Mouse (Mus musculus): ENCODE data around the gene Brpf1.

The Brpf1 gene

DNA sequence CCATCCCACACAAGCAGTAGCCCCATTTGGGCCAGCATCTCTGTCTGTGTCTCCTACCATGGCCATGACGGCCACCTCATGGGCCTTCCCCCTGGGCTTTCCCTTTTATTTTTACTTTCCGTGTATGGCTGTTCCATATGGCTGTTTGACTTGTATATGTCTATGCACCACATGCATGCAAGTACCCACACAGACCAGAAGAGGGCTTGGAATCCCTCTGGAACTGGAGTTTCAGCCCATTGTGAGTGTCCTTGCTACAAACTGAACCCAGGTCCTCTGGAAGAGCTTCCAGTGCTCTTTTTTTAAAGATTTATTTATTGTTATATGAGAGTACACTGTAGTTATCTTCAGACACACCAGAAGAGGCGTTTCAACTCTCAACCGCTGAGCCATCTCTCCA is 54.5 kb downstream of the Brpf1 start:
- DNase-seq (ENCODE audit: low spot score): no peak

DNA sequence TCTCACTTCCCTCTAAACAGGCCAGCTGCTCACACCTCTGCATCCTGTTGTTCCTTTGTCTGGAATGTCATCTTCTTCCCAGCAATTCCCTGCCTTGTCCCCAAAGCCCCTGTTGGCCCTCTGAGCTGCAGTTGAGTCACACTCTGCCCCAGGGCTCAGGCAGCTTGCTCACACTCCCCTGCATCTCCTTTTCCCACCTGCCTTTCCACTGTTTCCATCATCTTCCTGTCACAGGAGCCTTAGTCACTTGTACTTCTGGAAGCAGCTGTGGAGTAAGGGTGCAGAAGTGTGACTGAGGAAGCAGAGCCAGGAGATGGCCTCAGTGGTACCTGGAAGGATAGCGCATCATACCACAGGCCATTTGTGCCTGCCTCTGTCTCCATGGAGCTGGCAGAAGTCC is 55.3 kb downstream of the Brpf1 start:
- DNase-seq (ENCODE audit: low spot score): no peak

DNA sequence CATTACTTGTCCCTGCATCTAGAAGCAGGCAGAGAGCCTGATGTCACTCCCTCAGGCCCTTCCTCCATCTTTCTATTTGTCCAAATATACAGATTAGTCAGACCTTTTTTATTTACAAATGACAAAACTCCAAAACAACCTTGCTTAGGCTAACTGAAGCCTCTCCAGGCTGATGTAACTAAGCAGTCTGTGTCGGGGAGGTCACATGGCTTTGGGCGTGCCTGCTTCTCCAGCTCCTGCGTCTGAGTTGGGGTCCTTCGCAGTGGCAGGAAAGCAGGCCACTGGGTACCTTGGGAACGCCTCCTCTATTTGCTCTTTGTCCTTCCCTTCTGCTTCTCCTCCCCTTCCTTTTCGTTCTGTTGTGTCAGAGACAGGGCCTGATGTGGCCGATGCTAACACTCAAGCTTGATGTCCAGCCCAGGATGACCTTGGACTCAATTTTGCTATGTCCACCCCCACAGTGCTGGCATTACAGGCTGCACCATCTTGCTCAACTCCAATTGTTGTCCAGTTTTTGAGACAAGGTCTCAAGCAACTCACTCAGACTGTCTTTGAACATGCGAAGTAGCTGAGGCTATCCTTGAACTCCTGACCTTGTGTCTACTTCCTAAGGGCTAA is 57.7 kb downstream of the Brpf1 start:
- no peak for DNase-seq (ENCODE audit: low spot score)

DNA sequence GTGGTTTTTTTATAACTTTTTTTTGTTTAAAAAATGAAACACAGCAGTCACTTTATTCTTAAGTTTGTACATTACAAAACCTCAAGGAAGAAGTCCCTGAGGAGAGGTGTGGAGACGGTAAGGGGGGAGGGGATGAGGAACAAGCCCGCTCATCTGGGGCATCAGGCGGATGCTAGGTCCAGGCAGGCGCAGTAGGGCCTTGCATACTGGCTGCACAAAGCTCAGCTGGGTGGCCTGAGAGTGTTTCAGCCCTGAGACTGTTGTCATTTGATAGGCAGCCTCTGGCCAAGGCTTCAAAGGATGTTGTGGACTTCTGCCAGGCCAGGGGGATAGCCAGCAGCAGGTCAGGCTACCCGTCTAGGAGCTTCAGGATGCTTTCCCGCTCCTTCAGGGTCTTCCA is 59.7 kb downstream of the Brpf1 start:
- DNase-seq (ENCODE audit: low spot score): no peak

DNA sequence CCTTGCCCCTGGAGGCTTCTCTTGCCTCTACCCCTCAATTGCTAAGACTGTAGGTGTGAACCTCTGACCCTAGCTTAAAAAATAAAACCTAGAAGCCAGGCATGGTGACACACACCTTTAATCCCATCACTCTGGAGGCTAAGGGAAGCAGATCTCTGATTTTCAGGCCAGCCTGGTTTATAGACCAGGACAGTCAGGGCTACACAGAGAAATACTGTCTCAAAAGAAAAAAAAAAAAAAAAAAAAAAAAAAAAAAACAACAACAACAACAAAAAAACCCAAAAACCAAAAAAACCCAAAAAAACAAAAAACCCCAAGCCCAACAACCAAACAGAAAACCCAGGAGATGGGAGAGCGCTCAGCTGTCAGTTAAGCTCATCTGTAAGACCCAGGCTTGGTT is 60.6 kb downstream of the Brpf1 start:
- no peak for DNase-seq (ENCODE audit: low spot score)

DNA sequence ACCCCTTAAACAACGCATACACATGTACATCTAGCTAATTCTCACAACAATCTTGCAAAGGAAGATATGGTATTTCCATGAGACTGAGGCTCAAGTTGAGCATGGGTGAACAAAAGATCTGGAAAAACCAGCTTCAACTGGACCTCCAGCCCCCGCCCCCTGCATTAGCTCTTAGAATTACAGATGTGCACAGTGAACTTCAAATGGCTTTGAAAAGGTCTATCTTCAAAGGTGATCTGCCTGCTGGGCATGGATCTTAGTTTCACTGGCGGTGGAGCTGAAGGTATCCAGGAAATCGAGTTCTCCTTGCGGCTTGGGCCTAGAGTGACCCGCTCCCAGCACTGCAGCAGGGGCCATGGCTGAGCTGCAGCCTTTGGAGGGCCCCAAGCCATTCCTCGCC is 61.2 kb downstream of the Brpf1 start:
- no peak for DNase-seq (ENCODE audit: low spot score)

DNA sequence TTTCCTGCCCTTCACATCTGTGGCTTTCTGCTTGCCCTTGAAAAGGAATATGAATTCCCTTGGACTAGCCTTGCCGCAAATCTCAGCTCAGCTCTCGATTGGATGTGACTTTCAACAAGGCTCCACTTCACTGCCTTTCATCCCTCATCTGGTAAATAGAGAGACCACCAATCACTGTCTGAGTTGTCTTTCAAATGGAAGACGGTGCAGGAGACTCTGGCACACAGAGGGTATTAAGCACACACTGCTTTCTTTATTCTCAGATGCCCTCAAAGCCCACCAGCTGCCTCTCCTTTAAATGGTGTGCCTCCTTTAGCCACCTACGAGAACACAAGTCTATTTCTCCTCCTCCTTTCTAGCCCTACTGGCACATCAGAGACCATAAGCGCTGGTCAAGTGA is 61.6 kb downstream of the Brpf1 start:
- no peak for DNase-seq (ENCODE audit: low spot score)

DNA sequence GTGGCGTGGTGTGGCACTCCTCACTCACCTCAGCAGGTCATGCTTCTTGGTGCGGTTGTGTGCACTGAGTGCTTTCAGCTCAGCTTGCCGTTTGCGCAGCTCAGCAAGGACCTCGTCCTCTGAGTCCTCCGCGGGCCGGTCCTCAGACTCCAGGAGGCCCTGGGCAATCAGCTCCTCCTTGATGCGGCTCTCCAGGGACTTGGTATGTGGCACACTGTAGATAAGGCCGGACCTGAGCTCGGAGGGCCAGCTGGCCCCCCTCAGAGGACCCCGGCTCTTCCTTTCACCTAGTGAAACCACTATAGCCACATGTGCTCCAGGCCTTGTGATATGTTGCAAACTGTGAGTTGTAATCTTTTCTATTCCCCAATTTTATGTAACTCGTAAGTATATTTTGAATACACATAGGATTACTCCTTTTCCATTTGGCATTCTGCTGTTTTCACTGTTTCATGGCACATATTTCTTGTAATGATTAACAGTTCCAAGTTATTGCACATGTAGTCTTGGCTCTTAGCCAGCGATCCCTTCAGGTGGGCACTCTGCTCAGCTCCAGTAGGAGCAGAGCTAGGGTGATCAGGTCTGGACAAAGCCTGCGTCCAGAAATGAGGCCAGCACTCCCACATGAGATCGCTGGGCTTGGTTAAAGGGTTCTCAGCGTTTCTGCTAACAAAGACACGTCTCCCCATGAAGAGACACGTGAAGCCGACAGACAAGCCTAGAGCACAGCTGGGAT is 63.4 kb downstream of the Brpf1 start:
- DNase-seq (ENCODE audit: low spot score): no peak

DNA sequence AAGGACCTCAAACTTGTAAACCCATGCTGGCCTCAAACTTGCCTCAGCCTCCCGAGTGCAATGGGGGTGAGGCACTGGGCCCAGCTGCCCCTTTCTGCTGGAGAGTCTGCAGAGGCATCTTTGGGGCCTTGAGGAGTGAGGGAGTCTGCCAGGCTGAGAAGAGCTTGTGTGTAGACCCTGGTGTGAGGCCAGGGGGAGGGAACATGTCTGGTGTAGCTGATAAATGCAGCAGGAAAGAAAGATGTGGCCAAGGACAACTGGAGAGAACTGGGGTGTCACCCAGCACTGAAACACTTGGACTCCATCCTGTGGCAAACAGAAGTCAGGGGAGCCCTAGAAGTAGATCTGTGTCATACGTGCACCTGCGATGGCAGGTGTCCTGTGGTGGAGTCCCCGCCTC is 66.6 kb downstream of the Brpf1 start:
- peak; percentile 25 for DNase-seq (ENCODE audit: low spot score)

All from c-Kit-positive CD71-positive TER-119-positive erythroid progenitor cells, embryonic 14.5 days (primary cell).